Mouse (Mus musculus): Measurements from ENCODE around the gene Hsd17b1. TPM values are rescaled to one million over a fixed set of nuclear protein-coding genes. Genes with fewer than 3 reads are reported as not detected.
A peak's percentile ranks its signal among the peaks of the same experiment; 100 is the strongest.
"Not testable (repeated sequence)": the region's sequence is repeated elsewhere in the genome, so short reads cannot be mapped to it uniquely, and the experiment has no call there.

The Hsd17b1 gene
- polyA plus RNA-seq, 1 experiment: 0.55 TPM

GRCm38 (mm10) chr11:101086323-101086674 is 8.1 kb downstream of the Hsd17b1 start:
- DNase-seq (ENCODE audit: low read depth): no peak

GRCm38 (mm10) chr11:101086756-101087681 is 8.8 kb downstream of the Hsd17b1 start, which contains the start of gene Mlx:
Gene Mlx, plus strand, starts transcription at chr11:101087277.
- no peak for DNase-seq (ENCODE audit: low read depth)

- no peak for DNase-seq (ENCODE audit: low read depth)
Observed at GRCm38 (mm10) chr11:101087682-101088055, 9.5 kb downstream of the Hsd17b1 start.

- DNase-seq (ENCODE audit: low read depth): no peak
Observed at GRCm38 (mm10) chr11:101089931-101090330, 11.7 kb downstream of the Hsd17b1 start.

GRCm38 (mm10) chr11:101094930-101095313 is 16.7 kb downstream of the Hsd17b1 start:
- no peak for DNase-seq (ENCODE audit: low read depth)

GRCm38 (mm10) chr11:101095314-101096024 is 17.3 kb downstream of the Hsd17b1 start, which contains the start of gene Psmc3ip:
Gene Psmc3ip, minus strand, starts transcription at chr11:101095436.
- no peak for DNase-seq (ENCODE audit: low read depth)

- DNase-seq (ENCODE audit: low read depth): no peak
Observed at GRCm38 (mm10) chr11:101098231-101098630, 20.0 kb downstream of the Hsd17b1 start.

GRCm38 (mm10) chr11:101103011-101103410 is 24.8 kb downstream of the Hsd17b1 start:
- DNase-seq (ENCODE audit: low read depth): peak; percentile 73

- no peak for DNase-seq (ENCODE audit: low read depth)
Observed at GRCm38 (mm10) chr11:101109351-101109750, 31.1 kb downstream of the Hsd17b1 start.

GRCm38 (mm10) chr11:101110708-101111107 is 32.5 kb downstream of the Hsd17b1 start:
- no peak for DNase-seq (ENCODE audit: low read depth)

- no peak for DNase-seq (ENCODE audit: low read depth)
Observed at GRCm38 (mm10) chr11:101111178-101111577, 33.0 kb downstream of the Hsd17b1 start.

- DNase-seq (ENCODE audit: low read depth): no peak
Observed at GRCm38 (mm10) chr11:101112186-101112585, 34.0 kb downstream of the Hsd17b1 start.

GRCm38 (mm10) chr11:101115564-101115963 is 37.4 kb downstream of the Hsd17b1 start:
- DNase-seq (ENCODE audit: low read depth): no peak

GRCm38 (mm10) chr11:101118105-101118504 is 39.9 kb downstream of the Hsd17b1 start:
- DNase-seq (ENCODE audit: low read depth): no peak

GRCm38 (mm10) chr11:101119131-101119760 is 41.0 kb downstream of the Hsd17b1 start:
- no peak for DNase-seq (ENCODE audit: low read depth)

- peak; percentile 83 for DNase-seq (ENCODE audit: low read depth)
Observed at GRCm38 (mm10) chr11:101119761-101120544, 41.7 kb downstream of the Hsd17b1 start, which contains the start of the genes Retreg3 and Tubg1. Gene Retreg3, minus strand, starts transcription at chr11:101119893. Gene Tubg1, plus strand, starts transcription at chr11:101119938.

GRCm38 (mm10) chr11:101120545-101121188 is 42.5 kb downstream of the Hsd17b1 start:
- DNase-seq (ENCODE audit: low read depth): no peak

GRCm38 (mm10) chr11:101124494-101124893 is 46.3 kb downstream of the Hsd17b1 start:
- DNase-seq (ENCODE audit: low read depth): not testable (repeated sequence)

GRCm38 (mm10) chr11:101125008-101125407 is 46.8 kb downstream of the Hsd17b1 start:
- DNase-seq (ENCODE audit: low read depth): not testable (repeated sequence)

GRCm38 (mm10) chr11:101127075-101127474 is 48.9 kb downstream of the Hsd17b1 start:
- no peak for DNase-seq (ENCODE audit: low read depth)

Data from gonadal fat pad, adult 2 months (tissue).